Mouse (Mus musculus) lung, adult 2 months (tissue): Measurements from ENCODE around the gene Fads6. TPM values are rescaled to one million over a fixed set of nuclear protein-coding genes. Genes with fewer than 3 reads are reported as not detected.

Experiments used
- DNase-seq: peaks from one replicate; pipeline ENCODE4 v3.0.0; 2022
- H3K4me1 ChIP-seq: fragments of 200-500 bp; 2 replicates; pipeline ENCODE4 v1.6.1; 2011; ENCODE audit warnings: low read length; ENCODE audit not compliant: control insufficient read depth, insufficient read depth
- H3K4me3 ChIP-seq: fragments of 200-500 bp; replicated peaks from 2 replicates; pipeline ENCODE3; 2011; ENCODE audit warnings: low read depth, mild to moderate bottlenecking, control low read depth, low read length; ENCODE audit errors: extremely low read depth
- CTCF ChIP-seq: fragments of 200-500 bp; IDR thresholded peaks from 2 replicates; pipeline ENCODE4 v1.5.1; 2011; ENCODE audit warnings: mild to moderate bottlenecking, low read length, control low read depth; ENCODE audit not compliant: insufficient read depth
- POLR2A ChIP-seq: fragments of 200-500 bp; IDR thresholded peaks from 2 replicates; pipeline ENCODE4 v1.6.1; 2011; ENCODE audit warnings: low read depth, mild to moderate bottlenecking, control low read depth, low read length, borderline replicate concordance; ENCODE audit errors: extremely low read depth
- WGBS: fragments of 180-500 bp; shearing (Covaris S2); methylation state at CpG from one replicate; pipeline ENCODE4 v1.1.7; 2018; 5-methylcytosine and 5-hydroxymethylcytosine counted together
- polyA plus RNA-seq: library from polyadenylated mRNA; depleted of rRNA; stranded (reverse); fragments of >200 nt; gene quantifications from 2 replicates; pipeline ENCODE4 v1.2.3, GENCODE M21; 2012

Gene Fads6
- polyA plus RNA-seq, 1 experiment, result 3.8 TPM

DNA sequence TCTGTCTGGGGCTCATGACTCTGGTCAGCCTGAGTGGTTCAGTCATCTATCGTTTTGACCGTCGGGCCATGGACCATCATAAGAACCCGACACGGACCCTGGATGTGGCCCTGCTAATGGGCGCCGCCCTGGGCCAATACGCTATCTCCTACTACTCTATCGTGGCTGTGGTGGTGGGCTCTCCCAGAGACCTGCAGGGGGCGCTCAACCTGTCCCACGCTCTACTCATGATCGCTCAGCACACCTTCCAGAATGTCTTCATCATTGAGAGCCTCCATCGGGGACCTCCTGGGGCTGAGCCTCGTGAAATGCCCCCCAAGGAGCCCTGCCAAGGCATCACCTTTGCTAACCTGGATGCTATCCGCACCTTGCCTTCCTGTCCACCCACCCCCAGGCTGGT lies 31.9 kb upstream of the Fads6 start:
- no peak for DNase-seq
- H3K4me3 ChIP-seq, result no peak overlapping the region
- H3K4me1 ChIP-seq, result no peaks in the 10 kb centered on the region
- no peak for TF ChIP-seq POLR2A
- TF ChIP-seq CTCF, result 0 out of 2 replicates have a peak, but pooled peaks have one; percentile 8
- WGBS, result 69% methylated on average over 15 of the region's 15 CpGs

DNA sequence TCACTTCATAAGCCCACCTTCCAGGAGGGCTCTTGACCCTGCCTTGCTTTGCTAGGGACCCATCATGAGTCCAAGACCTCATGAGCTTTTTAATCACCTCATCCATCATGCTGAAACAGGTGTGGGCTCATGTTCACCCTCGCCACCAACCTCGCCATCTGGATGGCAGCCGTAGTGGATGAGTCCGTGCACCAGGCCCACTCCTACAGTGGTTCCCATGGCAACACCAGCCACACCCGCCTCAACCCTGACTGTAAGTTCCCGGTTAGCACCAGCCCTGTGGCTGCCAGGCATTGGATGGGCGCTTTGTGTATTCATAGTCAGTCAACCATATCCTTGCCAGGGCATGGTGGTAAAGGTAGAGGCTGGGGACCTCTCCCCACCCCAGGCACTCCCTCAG lies 29.3 kb upstream of the Fads6 start:
- TF ChIP-seq POLR2A, result no peak
- no peak for TF ChIP-seq CTCF
- H3K4me3 ChIP-seq, result no peak overlapping the region
- 51% methylated on average over 7 of the region's 7 CpGs for WGBS

DNA sequence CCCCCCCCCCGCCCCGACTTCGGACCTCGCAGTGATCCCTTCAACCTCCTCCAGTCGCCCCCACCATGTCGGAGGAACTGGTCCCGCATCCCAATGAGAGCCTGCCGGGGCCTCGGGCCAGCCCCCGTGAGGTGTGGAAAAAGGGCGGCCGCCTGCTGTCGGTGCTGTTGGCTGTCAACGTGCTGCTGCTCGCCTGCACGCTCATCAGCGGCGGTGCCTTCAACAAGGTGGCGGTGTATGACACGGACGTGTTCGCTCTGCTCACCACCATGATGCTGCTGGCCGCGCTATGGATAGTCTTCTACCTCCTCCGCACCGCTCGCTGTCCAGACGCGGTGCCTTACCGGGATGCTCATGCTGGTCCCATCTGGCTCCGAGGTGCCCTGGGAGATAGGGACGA lies 25.9 kb upstream of the Fads6 start:
- no peaks in the 10 kb centered on the region for H3K4me1 ChIP-seq
- TF ChIP-seq POLR2A (no peak), CTCF (no peak)
- no peak overlapping the region for H3K4me3 ChIP-seq
- WGBS, result 13% methylated on average over 32 of the region's 32 CpGs
- DNase-seq, result no peak

More for the DNA sequence above, 29.3 kb upstream of the Fads6 start:
- no peak for DNase-seq
- H3K4me1 ChIP-seq, result no peaks in the 10 kb centered on the region

DNA sequence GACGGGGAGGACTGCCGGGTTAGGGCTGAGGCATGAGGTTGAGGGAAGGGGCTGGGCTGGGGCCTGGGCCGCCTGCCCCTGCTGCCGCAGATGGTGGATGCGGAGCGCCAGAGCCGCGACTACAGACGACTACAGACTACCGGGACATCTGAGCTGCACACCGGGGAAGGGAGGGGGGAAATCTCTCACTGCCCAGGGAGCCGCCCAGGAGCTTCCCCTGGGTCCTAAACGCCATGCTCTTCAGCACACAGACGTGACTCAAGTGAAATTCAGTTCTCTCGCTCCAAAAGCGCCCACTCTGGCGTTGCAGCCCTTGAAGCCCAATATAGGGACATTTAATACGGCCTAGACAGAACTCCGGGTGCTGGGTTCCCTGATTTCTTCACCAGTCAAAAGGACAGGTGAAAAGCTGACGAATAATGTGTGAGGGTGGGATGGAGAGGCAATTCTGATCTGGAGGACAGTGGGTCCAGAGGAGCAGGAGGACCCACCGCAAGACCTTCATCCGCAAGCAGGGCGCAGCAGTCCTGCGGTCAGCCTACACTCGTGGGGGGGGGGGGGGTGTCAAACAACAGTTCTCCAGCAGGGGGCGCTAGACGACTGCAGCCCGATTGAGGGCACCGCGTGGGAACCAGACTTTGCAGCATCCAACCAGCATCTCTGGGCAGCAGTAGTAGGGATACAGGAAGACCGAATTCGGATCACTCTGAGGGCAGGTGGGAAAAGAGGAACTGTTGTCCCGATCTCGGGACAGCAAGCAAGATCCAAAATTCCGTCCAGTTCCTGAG lies 24.6 kb upstream of the Fads6 start, which contains the start of gene Ush1g:
TSS of gene Ush1g (minus strand) at position 136 of the 788 bp plus-strand sequence.
- DNase-seq, result peak; percentile 46
- Histone ChIP-seq H3K4me1 (no peaks in the 10 kb centered on the region), H3K4me3 (no peak within 1 kb of the TSS)
- WGBS, result 5% methylated on average over 35 of the region's 35 CpGs
- TF ChIP-seq POLR2A (no peak), CTCF (peak; percentile 67)

DNA sequence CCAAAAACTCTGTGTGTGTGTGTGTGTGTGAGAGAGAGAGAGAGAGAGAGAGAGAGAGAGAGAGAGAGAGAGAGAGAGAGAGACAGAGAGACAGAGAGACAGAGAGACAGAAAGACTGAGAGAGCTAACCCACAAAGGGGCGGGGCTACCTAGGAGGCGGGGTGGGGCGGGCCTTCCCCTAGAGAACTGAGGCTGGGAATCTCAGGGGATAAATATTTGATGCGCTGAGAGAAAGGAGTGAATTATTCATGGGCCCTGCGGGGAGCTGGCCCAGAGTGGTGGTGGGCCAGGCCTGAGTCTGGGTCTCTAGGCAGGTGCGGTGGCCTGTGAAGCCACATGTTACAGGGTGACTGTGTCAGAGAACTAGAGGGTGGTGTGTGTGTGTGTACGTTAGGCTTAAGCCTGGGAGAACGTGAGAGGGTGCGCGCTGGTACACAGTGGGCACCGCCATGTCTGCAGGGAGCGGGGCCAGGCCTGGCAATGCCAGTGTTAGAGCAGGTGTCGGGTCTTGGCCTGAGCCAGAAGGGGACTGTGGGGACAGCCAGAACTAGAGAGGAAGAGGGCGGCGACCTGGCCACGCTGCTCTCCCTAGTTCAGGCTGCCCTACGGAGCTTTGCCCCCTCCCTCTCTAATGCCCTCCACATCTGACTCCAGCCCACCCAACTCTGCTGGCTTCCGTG lies 22.4 kb upstream of the Fads6 start:
- Histone ChIP-seq H3K4me1 (no peaks in the 10 kb centered on the region), H3K4me3 (no peak overlapping the region)
- WGBS, result 14% methylated on average over 18 of the region's 18 CpGs
- DNase-seq, result no peak
- TF ChIP-seq POLR2A (no peak), CTCF (no peak)

DNA sequence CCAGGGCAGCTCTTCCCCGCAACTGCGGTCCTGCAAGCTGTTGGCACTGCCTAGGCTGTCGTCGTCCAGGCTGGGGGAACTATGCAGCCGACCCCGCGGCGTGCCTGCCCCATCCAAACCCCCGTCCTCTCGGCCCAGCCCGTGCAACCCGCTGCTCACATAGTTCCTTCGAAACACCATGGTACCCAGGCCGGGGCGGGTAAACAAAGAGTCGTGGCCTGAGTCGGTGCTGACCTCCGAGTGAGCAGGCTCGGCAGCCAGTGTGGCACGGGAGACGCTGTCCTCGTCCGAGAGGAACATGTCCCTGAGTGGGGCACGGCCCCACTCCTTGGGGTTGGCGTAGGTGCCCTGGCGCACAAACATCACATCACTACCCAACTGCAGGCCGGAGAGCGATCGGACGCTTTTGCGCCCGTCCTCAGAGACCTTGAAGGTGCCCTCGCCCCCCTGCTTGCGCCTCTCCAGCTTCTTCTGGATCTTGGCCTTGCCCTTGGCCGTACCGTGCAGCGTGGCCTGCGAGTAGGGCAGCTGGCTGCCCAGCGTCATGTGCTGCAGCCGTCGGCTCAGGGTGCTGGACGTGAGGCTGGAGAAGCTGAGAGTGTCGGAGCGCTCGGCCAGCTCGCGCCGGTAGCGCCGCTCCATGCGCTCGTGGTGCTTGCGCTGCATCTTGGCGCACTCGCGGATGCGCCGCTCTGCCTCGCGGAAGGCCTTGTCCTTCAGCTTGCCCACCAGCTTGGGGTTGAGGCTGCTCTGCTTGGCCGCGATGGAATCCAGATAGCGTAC lies 21.0 kb upstream of the Fads6 start:
- Histone ChIP-seq H3K4me1 (no peaks in the 10 kb centered on the region), H3K4me3 (no peak overlapping the region)
- 6% methylated on average over 63 of the region's 63 CpGs for WGBS
- TF ChIP-seq CTCF (no peak), POLR2A (no peak)
- no peak for DNase-seq

DNA sequence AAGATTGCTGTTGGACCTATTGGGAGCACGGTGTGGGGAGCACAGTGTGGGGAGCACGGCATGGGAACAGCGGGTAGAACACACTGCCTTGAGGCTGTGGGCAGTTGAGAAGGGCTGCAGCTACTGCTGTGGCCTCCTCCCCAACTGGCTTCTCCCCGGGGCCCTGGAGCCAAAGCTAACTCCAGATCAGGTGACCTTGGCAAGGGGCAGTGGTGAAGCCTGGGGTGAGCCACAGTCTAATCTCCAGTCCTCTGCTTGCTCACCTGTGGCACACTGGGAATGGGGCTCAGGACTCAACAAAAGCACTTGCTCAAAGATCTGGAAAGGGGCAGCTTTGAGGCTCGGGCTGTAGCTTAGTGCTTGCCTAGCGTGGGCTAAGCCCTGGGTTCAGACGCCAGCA lies 19.7 kb upstream of the Fads6 start:
- DNase-seq, result no peak
- no peak overlapping the region for H3K4me3 ChIP-seq
- TF ChIP-seq POLR2A (no peak), CTCF (no peak)
- H3K4me1 ChIP-seq, result no peaks in the 10 kb centered on the region
- 61% methylated on average over 7 of the region's 7 CpGs for WGBS

DNA sequence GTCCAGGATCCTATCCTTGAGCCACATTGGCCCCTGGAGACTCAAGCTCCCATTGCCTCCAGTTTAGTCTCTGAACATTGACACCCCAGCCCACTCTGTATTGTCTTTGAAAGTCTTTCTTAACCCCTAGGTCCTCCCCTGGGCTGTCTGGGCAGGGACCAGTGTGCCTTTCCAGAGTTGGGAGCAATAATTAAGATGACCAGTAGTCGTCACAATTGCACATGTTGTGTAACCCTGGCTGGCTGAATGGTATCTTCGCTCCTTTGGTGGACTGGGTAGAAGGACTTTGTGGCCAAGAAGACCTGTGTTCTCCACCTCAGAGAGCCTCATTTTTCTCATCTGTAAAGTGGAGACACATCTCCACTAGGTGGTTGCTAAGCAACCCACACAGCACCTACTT lies 16.8 kb upstream of the Fads6 start:
- H3K4me3 ChIP-seq, result no peak overlapping the region
- no peak for DNase-seq
- no peaks in the 10 kb centered on the region for H3K4me1 ChIP-seq
- TF ChIP-seq POLR2A, result no peak
- no peak for TF ChIP-seq CTCF
- 30% methylated on average over 2 of the region's 2 CpGs for WGBS

DNA sequence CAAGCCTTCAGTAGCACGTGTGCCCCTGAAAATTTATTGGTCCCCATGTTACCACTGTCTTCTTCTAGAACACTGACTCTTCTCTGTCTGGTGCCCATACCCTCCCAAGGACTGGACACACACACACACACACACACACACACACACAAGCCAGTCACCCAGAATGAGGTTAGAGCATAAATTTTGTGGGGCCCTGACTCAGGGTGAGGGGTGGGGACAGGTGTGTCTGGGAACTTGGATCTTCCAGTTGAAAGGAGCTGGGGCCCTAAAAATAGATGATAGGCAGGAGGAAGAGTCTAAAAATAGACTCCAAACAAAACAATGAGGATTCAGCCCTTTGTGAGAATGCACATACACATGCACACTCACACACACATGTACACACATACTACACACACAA lies 11.3 kb upstream of the Fads6 start:
- TF ChIP-seq CTCF, result no peak
- TF ChIP-seq POLR2A, result no peak
- WGBS, result 70% methylated on average over 1 of the region's 1 CpGs
- no peaks in the 10 kb centered on the region for H3K4me1 ChIP-seq
- DNase-seq, result no peak
- no peak overlapping the region for H3K4me3 ChIP-seq

DNA sequence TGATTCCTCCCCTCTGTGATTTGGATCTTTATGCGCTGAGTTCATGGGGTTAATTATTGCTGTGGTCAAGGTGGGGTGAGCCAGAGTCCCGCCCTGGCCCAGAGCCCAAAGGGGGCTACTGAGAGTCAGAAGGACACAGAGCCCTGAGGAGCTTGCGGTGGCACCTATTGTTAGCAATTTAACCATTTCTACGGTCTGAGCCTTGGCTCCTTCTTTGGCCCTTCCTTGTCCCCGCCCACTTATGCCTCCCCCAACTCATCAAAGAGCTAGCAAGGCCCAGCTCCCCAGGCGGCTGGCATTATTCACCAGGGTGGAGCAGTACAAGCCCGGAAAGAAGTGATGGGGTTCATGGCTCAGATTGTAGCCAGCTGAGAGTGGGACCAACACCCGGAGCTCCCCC lies 9.4 kb upstream of the Fads6 start, which contains the start of gene Otop2:
TSS of gene Otop2 (plus strand) at position 301 of the 400 bp plus-strand sequence.
- DNase-seq, result no peak
- no peaks in the 10 kb centered on the region for H3K4me1 ChIP-seq
- 44% methylated on average over 8 of the region's 8 CpGs for WGBS
- TF ChIP-seq CTCF (no peak), POLR2A (no peak)
- H3K4me3 ChIP-seq, result no peak within 1 kb of the TSS

DNA sequence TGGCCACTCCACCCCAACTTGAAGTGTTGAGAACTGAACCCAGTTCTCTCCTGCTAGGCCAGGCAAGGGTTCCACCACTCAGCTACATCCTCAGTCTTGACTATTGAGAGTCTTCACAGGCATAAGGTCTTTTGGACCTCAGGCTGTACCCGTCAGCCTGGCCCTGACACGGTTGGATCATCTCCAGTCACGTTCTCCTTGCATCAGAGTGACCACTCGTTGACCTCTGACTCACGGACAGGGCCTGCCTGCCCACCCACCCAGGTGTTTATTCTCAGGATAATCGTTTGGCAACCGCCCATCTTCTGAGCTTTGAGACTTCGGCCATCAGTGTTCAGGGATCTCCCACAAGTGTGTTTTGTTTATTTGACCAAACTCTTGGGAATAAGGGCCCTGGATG lies 5.7 kb upstream of the Fads6 start:
- H3K4me1 ChIP-seq, result no peaks in the 10 kb centered on the region
- H3K4me3 ChIP-seq, result no peak overlapping the region
- no peak for DNase-seq
- TF ChIP-seq CTCF (no peak), POLR2A (no peak)
- 34% methylated on average over 8 of the region's 8 CpGs for WGBS
